Mouse (Mus musculus) liver, postnatal 0 days (tissue): ENCODE results near the gene Hcn4.

Source experiments
- CTCF ChIP-seq: sonication (generic); IDR thresholded peaks from 2 replicates; pipeline ENCODE4 v1.5.1; 2016; ENCODE audit warnings: antibody characterized with exemption, low read depth
- EP300 ChIP-seq: IDR thresholded peaks from 2 replicates; pipeline ENCODE4 v1.6.1; 2016; ENCODE audit warnings: antibody characterized with exemption, low read depth, mild to moderate bottlenecking

GRCm38 (mm10) chr9:58847676-58848075, 24.5 kb downstream of the Hcn4 start:
- no peak for TF ChIP-seq CTCF
- TF ChIP-seq EP300, result no peak
